Mouse (Mus musculus) common myeloid progenitor, adult 5-6 weeks (primary cell): Measurements from ENCODE around the gene Fam19a5. TPM values are rescaled to one million over a fixed set of nuclear protein-coding genes. Genes with fewer than 3 reads are reported as not detected.
A peak's percentile ranks its signal among the peaks of the same experiment; 100 is the strongest.

ENCODE experiments used
- ATAC-seq: replicated peaks from 2 replicates; pipeline ENCODE4 v1.8.0; 2016; ENCODE audit warnings: low read depth, mild to moderate bottlenecking, moderate TSS enrichment, inconsistent platforms; ENCODE audit not compliant: poor library complexity, severe bottlenecking
- total RNA-seq: library from RNA; stranded (forward); fragments of 200-1000, 187-1606 nt; gene quantifications from 2 replicates; pipeline ENCODE4 v1.2.3, GENCODE M21; 2017

Gene Fam19a5
- not detected in 2 replicates for total RNA-seq

GRCm38 (mm10) chr15:87543599-87544338 is at the start of gene Fam19a5:
Gene Fam19a5 (plus strand): TSS chr15:87544299.
- no peak for ATAC-seq

- no peak for ATAC-seq
Observed at GRCm38 (mm10) chr15:87501737-87502136, 42.4 kb upstream of the Fam19a5 start.

GRCm38 (mm10) chr15:87507349-87507748 is 36.8 kb upstream of the Fam19a5 start:
- no peak for ATAC-seq

GRCm38 (mm10) chr15:87510886-87511285 is 33.2 kb upstream of the Fam19a5 start:
- no peak for ATAC-seq

GRCm38 (mm10) chr15:87518161-87518560 is 25.9 kb upstream of the Fam19a5 start:
- no peak for ATAC-seq

GRCm38 (mm10) chr15:87529271-87529670 is 14.8 kb upstream of the Fam19a5 start:
- no peak for ATAC-seq

- no peak for ATAC-seq
Observed at GRCm38 (mm10) chr15:87541656-87542055, 2.4 kb upstream of the Fam19a5 start.

- 0 out of 2 replicates have a peak, but pooled peaks have one; percentile 18 for ATAC-seq
Observed at GRCm38 (mm10) chr15:87544401-87545129, 466 bp downstream of the Fam19a5 start.

GRCm38 (mm10) chr15:87545130-87545642 is 1.1 kb downstream of the Fam19a5 start:
- no peak for ATAC-seq

- no peak for ATAC-seq
Observed at GRCm38 (mm10) chr15:87545731-87546360, 1.7 kb downstream of the Fam19a5 start.

GRCm38 (mm10) chr15:87547022-87547421 is 2.9 kb downstream of the Fam19a5 start:
- no peak for ATAC-seq

- ATAC-seq = no peak
Observed at GRCm38 (mm10) chr15:87549724-87550123, 5.6 kb downstream of the Fam19a5 start.

- no peak for ATAC-seq
Observed at GRCm38 (mm10) chr15:87550756-87551155, 6.7 kb downstream of the Fam19a5 start.

GRCm38 (mm10) chr15:87551556-87551955 is 7.5 kb downstream of the Fam19a5 start:
- no peak for ATAC-seq

- ATAC-seq = no peak
Observed at GRCm38 (mm10) chr15:87555811-87556210, 11.7 kb downstream of the Fam19a5 start.

- ATAC-seq = no peak
Observed at GRCm38 (mm10) chr15:87564331-87564730, 20.2 kb downstream of the Fam19a5 start.

- ATAC-seq = no peak
Observed at GRCm38 (mm10) chr15:87566040-87566929, 22.2 kb downstream of the Fam19a5 start.

GRCm38 (mm10) chr15:87570182-87570581 is 26.1 kb downstream of the Fam19a5 start:
- ATAC-seq = no peak

- no peak for ATAC-seq
Observed at GRCm38 (mm10) chr15:87579861-87580260, 35.8 kb downstream of the Fam19a5 start.
